Comparison of ENCODE assay signal across 11 mouse cellular contexts in the genomic region with DNA sequence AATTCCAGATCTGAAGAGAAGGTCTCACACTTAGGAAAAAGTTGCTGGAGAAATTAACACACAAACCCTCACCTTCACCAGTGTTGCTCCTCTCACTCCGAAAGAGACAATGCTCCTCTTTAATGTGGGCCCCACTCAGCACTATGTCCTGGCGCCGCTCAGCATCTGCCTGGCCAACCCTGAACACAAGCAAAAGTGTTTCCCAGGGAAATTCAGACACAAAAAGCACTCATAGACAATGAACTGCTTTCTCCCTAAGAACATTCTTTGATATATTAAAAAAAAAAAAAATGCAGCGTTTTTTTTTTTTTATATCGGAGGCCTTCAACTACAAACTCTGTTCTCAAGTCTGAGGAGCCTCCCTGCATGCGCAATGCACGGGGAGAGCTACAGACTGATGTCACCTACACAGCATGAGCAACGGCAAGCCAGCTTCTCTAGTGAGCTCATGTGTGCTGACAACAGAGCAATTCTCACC.
DNase-seq lines count a peak whose midpoint lies in the region; ATAC-seq and TF ChIP-seq lines count a peak whose summit lies in the region.
"Had no signal": no experiment of that assay in that cellular context is flagged by ENCODE, and none has a peak within 500 bp of the region (broad histone marks: within the 10 kb centered on the region; RNA-seq: fewer than 3 reads in every experiment).

No protein-coding gene starts in this region.

- no peak for TF ChIP-seq CTCF in layer of hippocampus, adult 2 months (conservative IDR thresholded peaks at IDR 0.05)
- no peak for TF ChIP-seq CTCF in midbrain, postnatal 0 days (IDR thresholded peaks at IDR 0.05)

- H3K4me3 ChIP-seq in layer of hippocampus, adult 2 months, result no peak overlapping the region; the same call in 1 of the 2 replicates
- no peak overlapping the region for H3K4me3 ChIP-seq in hindbrain, embryonic 13.5 days
- no peak overlapping the region for H3K4me3 ChIP-seq in midbrain, postnatal 0 days (ENCODE audit: low read depth, low read length)
- H3K4me3 ChIP-seq: intestine, embryonic 15.5 days had no signal

- H3K36me3 ChIP-seq in hindbrain, embryonic 13.5 days, result peaks cover 71% of the 10 kb centered on the region
- peaks cover 42% of the 10 kb centered on the region for H3K36me3 ChIP-seq in midbrain, postnatal 0 days (ENCODE audit: insufficient read depth, low read length)

- intact Hi-C loops in heart, postnatal 25 days (cut with DNase I), result no loop called here

- DNase-seq in layer of hippocampus, adult 2 months (ENCODE audit: low spot score in 2 of 2), result peak; percentile 37 to 43
- no peak for DNase-seq in layer of hippocampus, postnatal 25 days (ENCODE audit: extremely low spot score in 1 of 2, low spot score in 1 of 2)
- DNase-seq in embryo, embryonic 11 days, result peak; percentile 52
- peak; percentile 71 for DNase-seq in midbrain, postnatal 0 days (ENCODE audit: low spot score)
- DNase-seq in heart, postnatal 25 days (ENCODE audit: low spot score), result no peak
- DNase-seq in kidney, postnatal 10 days, result no peak

- no peaks in the 10 kb centered on the region for H3K9me3 ChIP-seq in hindbrain, embryonic 13.5 days
- H3K9me3 ChIP-seq in midbrain, postnatal 0 days (ENCODE audit: low read length), result no peaks in the 10 kb centered on the region
- H3K9me3 ChIP-seq: intestine, embryonic 15.5 days had no signal

- 22% methylated on average over 8 of the region's 8 CpGs for WGBS in hindbrain, embryonic 13.5 days
- WGBS in midbrain, postnatal 0 days, result 20% methylated on average over 8 of the region's 8 CpGs

- peak; percentile 57; the same call in 1 of the 2 replicates for ATAC-seq in hindbrain, embryonic 13.5 days (ENCODE audit: low FRiP score)
- ATAC-seq in midbrain, postnatal 0 days (ENCODE audit: low FRiP score), result no peak
- no peak for ATAC-seq in erythroid progenitor cell, adult 5-6 weeks (replicated peaks; ENCODE audit: low FRiP score, poor library complexity, severe bottlenecking)
- ATAC-seq: CD4-positive, CD25-positive, alpha-beta regulatory T cell, adult 4 months; intestine, embryonic 15.5 days had no signal

- peaks cover 15% of the 10 kb centered on the region for H3K4me1 ChIP-seq in hindbrain, embryonic 13.5 days (replicated peaks)
- H3K4me1 ChIP-seq in midbrain, postnatal 0 days (ENCODE audit: insufficient read depth, low read length), result no peaks in the 10 kb centered on the region
- H3K4me1 ChIP-seq: intestine, embryonic 15.5 days had no signal

- H3K4me2 ChIP-seq in hindbrain, embryonic 13.5 days, result no peak overlapping the region
- H3K4me2 ChIP-seq in midbrain, postnatal 0 days (ENCODE audit: low read depth, low read length, poor library complexity, severe bottlenecking), result no peak overlapping the region
- H3K4me2 ChIP-seq: intestine, embryonic 15.5 days had no signal

- H3K27ac ChIP-seq in layer of hippocampus, adult 2 months, result peak overlapping the region; percentile 81
- peak overlapping the region; percentile 81 for H3K27ac ChIP-seq in hindbrain, embryonic 13.5 days
- no peak overlapping the region for H3K27ac ChIP-seq in midbrain, postnatal 0 days (ENCODE audit: low read depth, low read length)
- H3K27ac ChIP-seq: intestine, embryonic 15.5 days; liver, embryonic 14.5 days had no signal

- H3K9ac ChIP-seq in hindbrain, embryonic 13.5 days, result no peak overlapping the region
- no peak overlapping the region for H3K9ac ChIP-seq in midbrain, postnatal 0 days (replicated peaks; ENCODE audit: low read length, poor library complexity, severe bottlenecking)
- H3K9ac ChIP-seq: intestine, embryonic 15.5 days; liver, embryonic 14.5 days had no signal

- no peaks in the 10 kb centered on the region for H3K27me3 ChIP-seq in hindbrain, embryonic 13.5 days
- H3K27me3 ChIP-seq in midbrain, postnatal 0 days (ENCODE audit: insufficient read depth, low read length), result no peaks in the 10 kb centered on the region
- H3K27me3 ChIP-seq: intestine, embryonic 15.5 days had no signal

Comparison
In these comparisons a context has a peak if more than half of its experiments do, and no peak if none do; other contexts are left out.
1. DNase-seq: peak in layer of hippocampus, adult 2 months (2 of 2), embryo, embryonic 11 days (single experiment) and midbrain, postnatal 0 days (single experiment); none in layer of hippocampus, postnatal 25 days (0 of 2), heart, postnatal 25 days (single experiment) and kidney, postnatal 10 days (single experiment).